Comparison of ENCODE assay signal across 20 mouse cellular contexts in the genomic region with DNA sequence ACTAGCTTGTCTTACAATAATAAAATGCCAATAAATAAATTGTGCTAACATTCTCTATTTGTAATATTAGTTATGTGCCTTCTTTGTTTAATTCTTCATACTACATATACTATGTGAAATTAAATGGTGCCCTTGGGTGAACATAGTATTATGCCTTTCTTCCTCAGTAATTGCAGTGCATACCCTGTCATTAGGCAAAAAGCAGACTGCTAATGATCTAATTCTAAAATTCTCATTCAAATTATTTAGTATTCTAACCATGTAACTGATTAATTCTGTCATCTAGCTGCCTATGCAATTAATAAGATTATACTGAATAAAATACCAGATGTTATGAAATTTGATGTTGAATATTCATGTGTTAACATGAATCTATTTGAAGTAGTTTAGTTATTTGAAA.
DNase-seq lines count a peak whose midpoint lies in the region; ATAC-seq and TF ChIP-seq lines count a peak whose summit lies in the region.
"Had no signal": no experiment of that assay in that cellular context is flagged by ENCODE, and none has a peak within 500 bp of the region (broad histone marks: within the 10 kb centered on the region; RNA-seq: fewer than 3 reads in every experiment).

No protein-coding gene starts in this region.

- H3K4me1 ChIP-seq in hindbrain, embryonic 13.5 days (replicated peaks), result no peaks in the 10 kb centered on the region
- no peaks in the 10 kb centered on the region for H3K4me1 ChIP-seq in hindbrain, postnatal 0 days (ENCODE audit: insufficient read depth, low read length)
- H3K4me1 ChIP-seq in midbrain, embryonic 16.5 days (ENCODE audit: control insufficient read depth, insufficient read depth, low read length), result no peaks in the 10 kb centered on the region
- no peaks in the 10 kb centered on the region for H3K4me1 ChIP-seq in midbrain, embryonic 11.5 days (ENCODE audit: control insufficient read depth, insufficient read depth, low read length)
- no peaks in the 10 kb centered on the region for H3K4me1 ChIP-seq in forebrain, embryonic 14.5 days (ENCODE audit: control insufficient read depth, insufficient read depth, low read length)
- H3K4me1 ChIP-seq in forebrain, postnatal 0 days (ENCODE audit: insufficient read depth), result no peaks in the 10 kb centered on the region
- H3K4me1 ChIP-seq: embryonic facial prominence, embryonic 13.5 days; heart, embryonic 10.5 days; intestine, embryonic 15.5 days had no signal

- H3K27me3 ChIP-seq in hindbrain, embryonic 13.5 days, result no peaks in the 10 kb centered on the region
- H3K27me3 ChIP-seq in hindbrain, postnatal 0 days (ENCODE audit: insufficient read depth, low read length), result no peaks in the 10 kb centered on the region
- no peaks in the 10 kb centered on the region for H3K27me3 ChIP-seq in midbrain, embryonic 16.5 days (ENCODE audit: control insufficient read depth, insufficient read depth, low read depth, low read length)
- H3K27me3 ChIP-seq in midbrain, embryonic 11.5 days (ENCODE audit: control insufficient read depth, insufficient read depth, low read length), result no peaks in the 10 kb centered on the region
- H3K27me3 ChIP-seq in forebrain, embryonic 14.5 days (replicated peaks; ENCODE audit: control insufficient read depth, insufficient read depth, low read length), result no peaks in the 10 kb centered on the region
- no peaks in the 10 kb centered on the region for H3K27me3 ChIP-seq in forebrain, postnatal 0 days (ENCODE audit: insufficient read depth, low read length)
- H3K27me3 ChIP-seq: embryonic facial prominence, embryonic 13.5 days; intestine, embryonic 15.5 days had no signal

- no peak overlapping the region for H3K4me3 ChIP-seq in hindbrain, embryonic 13.5 days
- H3K4me3 ChIP-seq in hindbrain, postnatal 0 days (ENCODE audit: low read length), result no peak overlapping the region
- no peak overlapping the region for H3K4me3 ChIP-seq in midbrain, embryonic 16.5 days (ENCODE audit: low read depth, low read length)
- no peak overlapping the region for H3K4me3 ChIP-seq in midbrain, embryonic 11.5 days (ENCODE audit: low read depth, low read length)
- no peak overlapping the region for H3K4me3 ChIP-seq in forebrain, embryonic 14.5 days (ENCODE audit: low read depth, low read length)
- no peak overlapping the region for H3K4me3 ChIP-seq in forebrain, postnatal 0 days (ENCODE audit: low read depth, low read length)
- H3K4me3 ChIP-seq: embryonic facial prominence, embryonic 13.5 days; heart, embryonic 10.5 days; intestine, embryonic 15.5 days had no signal

- 0 out of 2 replicates have a peak, but pooled peaks have one; percentile 61 for ATAC-seq in hindbrain, embryonic 13.5 days (ENCODE audit: low FRiP score)
- no peak for ATAC-seq in hindbrain, postnatal 0 days
- 0 out of 2 replicates have a peak, but pooled peaks have one; percentile 64 for ATAC-seq in midbrain, embryonic 16.5 days
- no peak for ATAC-seq in midbrain, embryonic 11.5 days (ENCODE audit: low FRiP score)
- peak; percentile 88 for ATAC-seq in forebrain, embryonic 14.5 days
- ATAC-seq in forebrain, postnatal 0 days, result peak; percentile 61; the same call in 1 of the 2 replicates
- ATAC-seq: intestine, embryonic 15.5 days had no signal

- H3K27ac ChIP-seq in hindbrain, embryonic 13.5 days, result no peak overlapping the region
- H3K27ac ChIP-seq in hindbrain, postnatal 0 days, result no peak overlapping the region
- H3K27ac ChIP-seq in midbrain, embryonic 16.5 days (ENCODE audit: low read length), result no peak overlapping the region
- H3K27ac ChIP-seq in midbrain, embryonic 11.5 days (ENCODE audit: low read depth, low read length), result no peak overlapping the region
- no peak overlapping the region for H3K27ac ChIP-seq in forebrain, embryonic 14.5 days (ENCODE audit: low read depth, low read length)
- H3K27ac ChIP-seq in forebrain, postnatal 0 days (ENCODE audit: low read depth, low read length), result no peak overlapping the region
- H3K27ac ChIP-seq: embryonic facial prominence, embryonic 13.5 days; heart, embryonic 10.5 days; intestine, embryonic 15.5 days had no signal

- no peaks in the 10 kb centered on the region for H3K9me3 ChIP-seq in hindbrain, embryonic 13.5 days
- no peaks in the 10 kb centered on the region for H3K9me3 ChIP-seq in hindbrain, postnatal 0 days (ENCODE audit: low read length)
- H3K9me3 ChIP-seq in midbrain, embryonic 16.5 days (replicated peaks; ENCODE audit: control insufficient read depth, low read length, poor library complexity, severe bottlenecking), result no peaks in the 10 kb centered on the region
- H3K9me3 ChIP-seq in midbrain, embryonic 11.5 days (ENCODE audit: control insufficient read depth, low read length), result no peaks in the 10 kb centered on the region
- H3K9me3 ChIP-seq in forebrain, embryonic 14.5 days (replicated peaks; ENCODE audit: control insufficient read depth, low read length), result no peaks in the 10 kb centered on the region
- H3K9me3 ChIP-seq in forebrain, postnatal 0 days (ENCODE audit: low read length), result no peaks in the 10 kb centered on the region
- H3K9me3 ChIP-seq: embryonic facial prominence, embryonic 13.5 days; heart, embryonic 10.5 days; intestine, embryonic 15.5 days had no signal

- no peak overlapping the region for H3K9ac ChIP-seq in hindbrain, embryonic 13.5 days
- H3K9ac ChIP-seq in hindbrain, postnatal 0 days (replicated peaks; ENCODE audit: low read length), result no peak overlapping the region
- no peak overlapping the region for H3K9ac ChIP-seq in midbrain, embryonic 16.5 days (ENCODE audit: low read depth, low read length)
- H3K9ac ChIP-seq in midbrain, embryonic 11.5 days (ENCODE audit: low read length), result no peak overlapping the region
- H3K9ac ChIP-seq in forebrain, embryonic 14.5 days (ENCODE audit: low read length), result no peak overlapping the region
- no peak overlapping the region for H3K9ac ChIP-seq in forebrain, postnatal 0 days
- H3K9ac ChIP-seq: embryonic facial prominence, embryonic 13.5 days; intestine, embryonic 15.5 days had no signal

- no peak for DNase-seq in hindbrain, postnatal 0 days (ENCODE audit: low spot score)
- no peak for DNase-seq in midbrain, embryonic 11.5 days (ENCODE audit: low spot score, missing footprints)
- DNase-seq in forebrain, embryonic 14.5 days (ENCODE audit: low spot score), result peak; percentile 57
- no peak for DNase-seq in forebrain, postnatal 0 days
- DNase-seq in adrenal gland, postnatal 4 days (ENCODE audit: low spot score in 2 of 2), result no peak
- DNase-seq in ovary, postnatal 36 days (ENCODE audit: low spot score), result no peak
- DNase-seq: adrenal gland, adult 2 months; adrenal gland, postnatal 36 days; cerebellum, adult 18-20 months; cerebellum, adult 9-11 months; cerebellum, postnatal 36 days; gastrocnemius, postnatal 10 days; heart, adult 18-20 months; heart, postnatal 10 days; heart, postnatal 4 days had no signal

- H3K4me2 ChIP-seq in hindbrain, embryonic 13.5 days, result no peak overlapping the region
- H3K4me2 ChIP-seq in hindbrain, postnatal 0 days (ENCODE audit: low read depth, low read length), result no peak overlapping the region
- H3K4me2 ChIP-seq in midbrain, embryonic 16.5 days (ENCODE audit: low read length), result no peak overlapping the region
- no peak overlapping the region for H3K4me2 ChIP-seq in midbrain, embryonic 11.5 days
- no peak overlapping the region for H3K4me2 ChIP-seq in forebrain, embryonic 14.5 days (ENCODE audit: low read length)
- H3K4me2 ChIP-seq in forebrain, postnatal 0 days (ENCODE audit: low read depth), result no peak overlapping the region
- H3K4me2 ChIP-seq: embryonic facial prominence, embryonic 13.5 days; intestine, embryonic 15.5 days had no signal

- H3K36me3 ChIP-seq in hindbrain, embryonic 13.5 days, result no peaks in the 10 kb centered on the region
- no peaks in the 10 kb centered on the region for H3K36me3 ChIP-seq in hindbrain, postnatal 0 days (ENCODE audit: insufficient read depth, low read length)
- H3K36me3 ChIP-seq in midbrain, embryonic 16.5 days (ENCODE audit: control insufficient read depth, insufficient read depth, low read length), result no peaks in the 10 kb centered on the region
- no peaks in the 10 kb centered on the region for H3K36me3 ChIP-seq in midbrain, embryonic 11.5 days (ENCODE audit: control insufficient read depth, insufficient read depth, low read length)
- no peaks in the 10 kb centered on the region for H3K36me3 ChIP-seq in forebrain, embryonic 14.5 days (ENCODE audit: control insufficient read depth, insufficient read depth, low read length)
- no peaks in the 10 kb centered on the region for H3K36me3 ChIP-seq in forebrain, postnatal 0 days (ENCODE audit: insufficient read depth)
- H3K36me3 ChIP-seq: embryonic facial prominence, embryonic 13.5 days; heart, embryonic 10.5 days; intestine, embryonic 15.5 days had no signal

- no peak for TF ChIP-seq CTCF in hindbrain, postnatal 0 days (IDR thresholded peaks at IDR 0.05; ENCODE audit: low read depth)
- TF ChIP-seq CTCF in forebrain, postnatal 0 days (IDR thresholded peaks at IDR 0.05; ENCODE audit: low read depth), result no peak

Comparison
In these comparisons a context has a peak if more than half of its experiments do, and no peak if none do; other contexts are left out.
1. ATAC-seq: peak in hindbrain, embryonic 13.5 days (single experiment), midbrain, embryonic 16.5 days (single experiment), forebrain, embryonic 14.5 days (single experiment) and forebrain, postnatal 0 days (single experiment); none in hindbrain, postnatal 0 days (single experiment) and midbrain, embryonic 11.5 days (single experiment).